Mouse (Mus musculus) spleen, adult 2 months (tissue): ENCODE measurements around the gene Eme2. TPM values are rescaled to one million over a fixed set of nuclear protein-coding genes. Genes with fewer than 3 reads are reported as not detected.

Source experiments
- DNase-seq, 2 experiments: peaks; one replicate each; pipeline versions ENCODE4 v3.0.0 to v3.0.0-alpha.2; 2012 to 2021; ENCODE audit warnings: low spot score in 2 of 2, low read depth in 1 of 2
- H3K27ac ChIP-seq: fragments of 200-500 bp; 2 replicates; pipeline ENCODE4 v1.5.1; 2012; ENCODE audit warnings: low read length, inconsistent platforms; ENCODE audit not compliant: insufficient read depth
- H3K27me3 ChIP-seq: fragments of 200-500 bp; 2 replicates; pipeline ENCODE4 v1.6.1; 2012; ENCODE audit warnings: mild to moderate bottlenecking, moderate library complexity, low read length, inconsistent platforms; ENCODE audit not compliant: control insufficient read depth, insufficient read depth
- H3K36me3 ChIP-seq: fragments of 200-500 bp; 2 replicates; pipeline ENCODE4 v1.6.1; 2012; ENCODE audit warnings: mild to moderate bottlenecking, low read length, inconsistent platforms; ENCODE audit not compliant: control insufficient read depth, insufficient read depth
- H3K4me1 ChIP-seq: fragments of 200-500 bp; 2 replicates; pipeline ENCODE4 v1.6.1; 2011; ENCODE audit warnings: inconsistent platforms; ENCODE audit not compliant: control insufficient read depth, insufficient read depth, insufficient read length
- H3K4me3 ChIP-seq: fragments of 200-500 bp; 2 replicates; pipeline ENCODE4 v1.5.1; 2011; ENCODE audit warnings: mild to moderate bottlenecking, inconsistent platforms; ENCODE audit not compliant: insufficient read depth, insufficient read length; ENCODE audit errors: extremely low read depth
- CTCF ChIP-seq: fragments of 200-500 bp; IDR thresholded peaks from 2 replicates; pipeline ENCODE4 v1.5.1; 2011; ENCODE audit warnings: mild to moderate bottlenecking, inconsistent platforms; ENCODE audit not compliant: insufficient read depth, insufficient read length, insufficient replicate concordance; ENCODE audit errors: extremely low read depth
- POLR2A ChIP-seq: fragments of 200-500 bp; IDR thresholded peaks from 2 replicates; pipeline ENCODE4 v1.6.1; 2011; ENCODE audit warnings: low read depth, low read length, inconsistent platforms
- WGBS: fragments of 180-500 bp; shearing (Covaris S2); methylation state at CpG from one replicate; pipeline ENCODE4 v1.1.7; 2018; 5-methylcytosine and 5-hydroxymethylcytosine counted together
- polyA plus RNA-seq: library from polyadenylated mRNA; depleted of rRNA; stranded (reverse); fragments of >200 nt; gene quantifications from 2 replicates; pipeline ENCODE4 v1.2.3, GENCODE M21; 2012; rRNA removed

Eme2 gene
- polyA plus RNA-seq, 1 experiment = 35.2 TPM

DNA sequence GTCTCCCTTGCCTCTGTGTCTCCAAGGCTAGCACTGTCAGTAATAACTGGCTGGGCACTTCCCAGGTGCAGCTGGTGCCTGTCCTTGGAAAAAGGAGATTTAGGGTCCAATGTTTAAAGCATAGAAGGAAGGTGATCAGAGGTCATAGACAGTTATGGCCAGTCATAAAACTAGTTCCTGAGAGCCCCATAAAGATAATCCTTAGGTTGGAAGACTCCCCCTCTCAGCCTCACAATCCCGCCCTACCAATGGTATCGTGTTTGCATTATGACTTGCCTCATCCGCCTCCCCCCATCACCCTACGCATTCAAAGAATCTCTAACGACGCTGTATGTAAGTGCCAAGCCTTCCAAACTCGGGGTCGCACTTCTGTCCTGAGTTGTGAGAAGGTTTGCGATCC lies 50.4 kb downstream of the Eme2 start:
- Histone ChIP-seq H3K4me3 (no peak overlapping the region), H3K4me1 (peaks cover 3% of the 10 kb centered on the region; the same call in 1 of the 2 replicates), H3K27me3 (no peaks in the 10 kb centered on the region; the same call in 1 of the 2 replicates), H3K27ac (no peak overlapping the region), H3K36me3 (no peaks in the 10 kb centered on the region)
- no peak for DNase-seq
- TF ChIP-seq POLR2A (no peak), CTCF (no peak)
- WGBS = 84% methylated on average over 9 of the region's 9 CpGs

DNA sequence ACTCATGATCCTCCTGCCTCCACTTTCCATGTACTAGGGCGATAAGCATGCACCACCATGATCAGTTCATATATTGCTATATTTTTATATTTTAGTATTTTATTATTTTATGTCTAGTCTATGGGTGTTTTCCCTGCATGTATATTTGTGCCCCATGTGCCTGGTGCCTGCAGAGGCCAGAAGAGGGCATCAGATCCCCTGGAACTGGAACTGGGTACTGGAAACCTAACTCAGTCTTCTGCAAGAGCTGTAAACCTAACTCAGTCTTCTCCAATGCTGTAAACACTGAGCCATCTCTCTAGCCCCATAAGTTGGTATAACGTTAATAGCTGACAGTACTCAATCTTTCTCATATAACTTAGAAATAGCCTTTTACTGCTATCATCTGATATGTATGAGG lies 52.3 kb downstream of the Eme2 start:
- Histone ChIP-seq H3K4me3 (no peak overlapping the region), H3K27me3 (peaks cover under 1% of the 10 kb centered on the region), H3K27ac (no peak overlapping the region), H3K4me1 (no peaks in the 10 kb centered on the region), H3K36me3 (no peaks in the 10 kb centered on the region)
- DNase-seq = no peak
- TF ChIP-seq POLR2A (no peak), CTCF (no peak)
- 80% methylated on average over 2 of the region's 2 CpGs for WGBS

DNA sequence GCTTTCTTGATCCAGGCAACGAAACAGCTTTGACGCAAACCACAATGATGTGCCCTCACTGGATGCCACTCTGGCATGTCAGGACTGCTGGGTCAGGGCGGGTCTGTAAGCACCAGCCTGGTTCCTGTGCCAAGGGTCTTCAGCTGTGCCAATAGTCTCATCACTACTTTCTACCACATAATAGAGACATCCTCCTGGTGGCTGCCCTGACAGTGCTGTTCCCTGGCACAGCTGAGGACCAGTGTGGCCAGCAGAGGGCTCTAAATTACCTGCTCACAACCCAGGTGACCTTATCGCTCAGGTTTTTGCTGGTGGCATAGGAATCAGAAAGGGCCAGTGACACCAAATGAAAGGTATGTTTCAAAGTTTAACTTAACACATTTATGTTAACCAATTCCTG lies 53.8 kb downstream of the Eme2 start:
- no peak overlapping the region for H3K4me3 ChIP-seq
- peaks cover 1% of the 10 kb centered on the region for H3K27me3 ChIP-seq
- H3K27ac ChIP-seq = no peak overlapping the region
- TF ChIP-seq CTCF (peak; percentile 51; the same call in 1 of the 2 replicates), POLR2A (no peak)
- peak in 1 of 2 experiments; percentile 30 for DNase-seq
- no peaks in the 10 kb centered on the region for H3K36me3 ChIP-seq
- 62% methylated on average over 4 of the region's 4 CpGs for WGBS
- H3K4me1 ChIP-seq = no peaks in the 10 kb centered on the region

GRCm38 (mm10) chr17:24840341-24840740 lies 54.5 kb downstream of the Eme2 start:
- Histone ChIP-seq H3K27me3 (peaks cover 1% of the 10 kb centered on the region), H3K4me3 (no peak overlapping the region), H3K4me1 (no peaks in the 10 kb centered on the region), H3K27ac (no peak overlapping the region), H3K36me3 (no peaks in the 10 kb centered on the region)
- 39% methylated on average over 5 of the region's 5 CpGs for WGBS
- no peak for DNase-seq
- TF ChIP-seq POLR2A = no peak
- TF ChIP-seq CTCF = no peak

DNA sequence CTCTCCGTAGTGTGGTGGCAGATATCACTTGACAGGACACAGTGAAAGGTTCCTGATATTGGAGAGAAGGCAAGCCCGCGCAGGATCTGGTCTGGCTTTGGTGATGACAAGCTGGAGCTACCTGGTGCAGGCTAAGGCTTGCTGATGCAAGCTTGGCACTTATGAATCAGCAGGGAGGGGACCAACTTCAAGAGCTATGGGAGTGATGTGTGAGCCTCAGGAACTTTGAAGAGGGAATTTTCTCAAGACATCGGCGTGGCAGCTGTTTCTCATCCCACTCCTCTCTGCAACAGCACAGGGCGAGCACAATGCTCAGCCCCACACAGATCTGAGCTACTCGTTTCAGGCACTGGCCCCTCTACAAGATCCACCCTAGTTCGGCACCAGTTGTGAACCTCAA lies 55.0 kb downstream of the Eme2 start, which contains the start of gene Hagh:
Gene Hagh (plus strand): TSS at position 302 of the 400 bp plus-strand sequence.
- Histone ChIP-seq H3K27me3 (peaks cover 1% of the 10 kb centered on the region), H3K36me3 (no peaks in the 10 kb centered on the region), H3K27ac (no peak within 1 kb of the TSS), H3K4me1 (no peaks in the 10 kb centered on the region), H3K4me3 (no peak within 1 kb of the TSS)
- no peak for DNase-seq
- WGBS = 74% methylated on average over 8 of the region's 8 CpGs
- TF ChIP-seq POLR2A (no peak), CTCF (no peak)

Other genes starting within 250 kb of the Eme2 start
- gene Slc9a3r2, start 244.8 kb downstream of the Eme2 start, polyA plus RNA-seq = 62.2 and 66.7 TPM in 2 replicates
- gene Npw, start 236.6 kb downstream of the Eme2 start, polyA plus RNA-seq = 0.71 and 1.7 TPM in 2 replicates
- gene Zfp598, start 225.4 kb downstream of the Eme2 start, polyA plus RNA-seq = 59.7 and 77.0 TPM in 2 replicates
- gene Syngr3, start 205.1 kb downstream of the Eme2 start, polyA plus RNA-seq = 0.20 and 0.23 TPM in 2 replicates
- 13.8 and 26.7 TPM in 2 replicates for gene Gfer, start 198.9 kb downstream of the Eme2 start, polyA plus RNA-seq
- gene Noxo1, start 198.9 kb downstream of the Eme2 start, polyA plus RNA-seq = 6.8 and 7.5 TPM in 2 replicates
- 52.5 and 59.8 TPM in 2 replicates for gene Tbl3, start 187.4 kb downstream of the Eme2 start, polyA plus RNA-seq
- 0.41 and 0.86 TPM in 2 replicates for gene Rnf151, start 177.0 kb downstream of the Eme2 start, polyA plus RNA-seq
- 2,560 and 3,342 TPM in 2 replicates for gene Rps2, start 177.0 kb downstream of the Eme2 start, polyA plus RNA-seq
- gene Ndufb10, start 170.6 kb downstream of the Eme2 start, polyA plus RNA-seq = 91.1 and 135 TPM in 2 replicates
- gene Rpl3l, start 167.3 kb downstream of the Eme2 start, polyA plus RNA-seq = not detected in 2 replicates
- gene Msrb1, start 158.4 kb downstream of the Eme2 start, polyA plus RNA-seq = 56.7 and 66.9 TPM in 2 replicates
- 0.42 and 0.45 TPM in 2 replicates for gene Hs3st6, start 142.1 kb downstream of the Eme2 start, polyA plus RNA-seq
- gene Meiob, start 90.8 kb downstream of the Eme2 start, polyA plus RNA-seq = not detected in 2 replicates
- 142 and 147 TPM in 2 replicates for gene Hagh, start 54.9 kb downstream of the Eme2 start, polyA plus RNA-seq
- 7.7 and 8.7 TPM in 2 replicates for gene Fahd1, start 44.7 kb downstream of the Eme2 start, polyA plus RNA-seq
- 1.1 and 1.9 TPM in 2 replicates for gene Igfals, start 29.1 kb downstream of the Eme2 start, polyA plus RNA-seq
- gene Nubp2, start 8.7 kb downstream of the Eme2 start, polyA plus RNA-seq = 43.5 and 47.2 TPM in 2 replicates
- gene Spsb3, start 8.4 kb downstream of the Eme2 start, polyA plus RNA-seq = 76.9 and 112 TPM in 2 replicates
- gene Mrps34, start within 50 bp of the Eme2 start, polyA plus RNA-seq = 68.9 and 106 TPM in 2 replicates
- gene Nme3, start 1.4 kb upstream of the Eme2 start, polyA plus RNA-seq = 45.3 and 54.4 TPM in 2 replicates
- gene Mapk8ip3, start 41.9 kb upstream of the Eme2 start, polyA plus RNA-seq = 127 and 135 TPM in 2 replicates
- gene Jpt2, start 65.6 kb upstream of the Eme2 start, polyA plus RNA-seq = 8.6 and 10.5 TPM in 2 replicates
- 12.6 and 15.3 TPM in 2 replicates for gene Cramp1l, start 120.7 kb upstream of the Eme2 start, polyA plus RNA-seq
- 31.5 and 33.2 TPM in 2 replicates for gene Ift140, start 121.0 kb upstream of the Eme2 start, polyA plus RNA-seq
- gene Tmem204, start 188.5 kb upstream of the Eme2 start, polyA plus RNA-seq = 37.6 and 46.7 TPM in 2 replicates
- gene Telo2, start 220.9 kb upstream of the Eme2 start, polyA plus RNA-seq = 20.7 and 22.6 TPM in 2 replicates
- gene Ptx4, start 225.7 kb upstream of the Eme2 start, polyA plus RNA-seq = not detected in 2 replicates
- gene Clcn7, start 238.3 kb upstream of the Eme2 start, polyA plus RNA-seq = 27.0 and 29.9 TPM in 2 replicates